Mouse (Mus musculus) lung, postnatal 4 days (tissue): ENCODE results near the gene Itgb5.

Experiments used
- DNase-seq, 2 experiments: peaks; one replicate each; pipeline ENCODE4 v3.0.0; 2021

Itgb5 gene

GRCm38 (mm10) chr16:33879556-33879955, 50.1 kb downstream of the Itgb5 start:
- no peak for DNase-seq

GRCm38 (mm10) chr16:33880765-33881164, 51.3 kb downstream of the Itgb5 start:
- no peak for DNase-seq

GRCm38 (mm10) chr16:33882540-33882939, 53.1 kb downstream of the Itgb5 start:
- peak; percentile 17 to 27 for DNase-seq

GRCm38 (mm10) chr16:33883046-33883975, 53.8 kb downstream of the Itgb5 start:
- peak; percentile 33 to 42 for DNase-seq

GRCm38 (mm10) chr16:33884201-33884600, 54.7 kb downstream of the Itgb5 start:
- no peak for DNase-seq

GRCm38 (mm10) chr16:33885021-33885471, 55.6 kb downstream of the Itgb5 start:
- peak; percentile 33 to 48 for DNase-seq

- no peak for DNase-seq
These were observed 56.3 kb downstream of the Itgb5 start for GRCm38 (mm10) chr16:33885671-33886328.

- peak; percentile 37 to 42 for DNase-seq
These were observed 57.2 kb downstream of the Itgb5 start for GRCm38 (mm10) chr16:33886665-33887064.

GRCm38 (mm10) chr16:33887981-33888380, 58.5 kb downstream of the Itgb5 start:
- no peak for DNase-seq

GRCm38 (mm10) chr16:33889000-33889607, 59.6 kb downstream of the Itgb5 start:
- no peak for DNase-seq

- DNase-seq = no peak
These were observed 61.6 kb downstream of the Itgb5 start for GRCm38 (mm10) chr16:33891099-33891498.

GRCm38 (mm10) chr16:33891561-33892281, 62.3 kb downstream of the Itgb5 start:
- peak; percentile 88 to 91 for DNase-seq

- DNase-seq = peak; percentile 52 to 62
These were observed 63.1 kb downstream of the Itgb5 start for GRCm38 (mm10) chr16:33892539-33892938.

GRCm38 (mm10) chr16:33893796-33894195, 64.3 kb downstream of the Itgb5 start:
- DNase-seq = no peak

- no peak for DNase-seq
These were observed 65.0 kb downstream of the Itgb5 start for GRCm38 (mm10) chr16:33894449-33894848.

- peak; percentile 26 to 47 for DNase-seq
These were observed 66.2 kb downstream of the Itgb5 start for GRCm38 (mm10) chr16:33895690-33896089.

GRCm38 (mm10) chr16:33896801-33897200, 67.3 kb downstream of the Itgb5 start:
- DNase-seq = no peak

- no peak for DNase-seq
These were observed 74.4 kb downstream of the Itgb5 start for GRCm38 (mm10) chr16:33903664-33904441.

- DNase-seq = no peak
These were observed 75.1 kb downstream of the Itgb5 start for GRCm38 (mm10) chr16:33904553-33904952.

- DNase-seq = no peak
These were observed 78.8 kb downstream of the Itgb5 start for GRCm38 (mm10) chr16:33908239-33908638.

- no peak for DNase-seq
These were observed 85.5 kb downstream of the Itgb5 start for GRCm38 (mm10) chr16:33914997-33915396.
